Mouse (Mus musculus) embryo, embryonic 11.5 days (tissue): ENCODE data around the gene Asap2.

Experiments
- DNase-seq: peaks from one replicate; pipeline ENCODE4 v3.0.0-alpha.2; 2012; ENCODE audit warnings: low read depth, low spot score

Asap2 gene

GRCm38 (mm10) chr12:21133031-21133430, 142.8 kb downstream of the Asap2 start:
- DNase-seq, result no peak

GRCm38 (mm10) chr12:21133972-21134859, 144.0 kb downstream of the Asap2 start:
- no peak for DNase-seq

- DNase-seq, result no peak
Observed at GRCm38 (mm10) chr12:21135651-21136461, 145.6 kb downstream of the Asap2 start.

- no peak for DNase-seq
Observed at GRCm38 (mm10) chr12:21136462-21136751, 146.1 kb downstream of the Asap2 start.

GRCm38 (mm10) chr12:21139560-21139959, 149.3 kb downstream of the Asap2 start:
- DNase-seq, result no peak

GRCm38 (mm10) chr12:21140153-21140552, 149.9 kb downstream of the Asap2 start:
- no peak for DNase-seq

GRCm38 (mm10) chr12:21140741-21141308, 150.6 kb downstream of the Asap2 start:
- no peak for DNase-seq

- DNase-seq, result no peak
Observed at GRCm38 (mm10) chr12:21141691-21142300, 151.5 kb downstream of the Asap2 start.

- no peak for DNase-seq
Observed at GRCm38 (mm10) chr12:21142489-21143254, 152.4 kb downstream of the Asap2 start.

- no peak for DNase-seq
Observed at GRCm38 (mm10) chr12:21144602-21145001, 154.3 kb downstream of the Asap2 start.

GRCm38 (mm10) chr12:21145050-21145449, 154.8 kb downstream of the Asap2 start:
- DNase-seq, result no peak

GRCm38 (mm10) chr12:21146826-21147225, 156.6 kb downstream of the Asap2 start:
- no peak for DNase-seq

- no peak for DNase-seq
Observed at GRCm38 (mm10) chr12:21153279-21153707, 163.0 kb downstream of the Asap2 start.

GRCm38 (mm10) chr12:21155062-21155461, 164.8 kb downstream of the Asap2 start:
- no peak for DNase-seq

GRCm38 (mm10) chr12:21159304-21159703, 169.0 kb downstream of the Asap2 start:
- DNase-seq, result no peak

- DNase-seq, result no peak
Observed at GRCm38 (mm10) chr12:21160327-21160828, 170.1 kb downstream of the Asap2 start.

- DNase-seq, result no peak
Observed at GRCm38 (mm10) chr12:21161841-21162240, 171.6 kb downstream of the Asap2 start.

GRCm38 (mm10) chr12:21163706-21164105, 173.4 kb downstream of the Asap2 start:
- no peak for DNase-seq

GRCm38 (mm10) chr12:21164251-21164650, 174.0 kb downstream of the Asap2 start:
- DNase-seq, result no peak

- DNase-seq, result no peak
Observed at GRCm38 (mm10) chr12:21165157-21165556, 174.9 kb downstream of the Asap2 start.

GRCm38 (mm10) chr12:21165891-21166342, 175.7 kb downstream of the Asap2 start:
- DNase-seq, result no peak
